Mouse (Mus musculus): ENCODE data around the gene Kcnf1. TPM values are rescaled to one million over a fixed set of nuclear protein-coding genes. Genes with fewer than 3 reads are reported as not detected.
"Not testable (repeated sequence)": the region's sequence is repeated elsewhere in the genome, so short reads cannot be mapped to it uniquely, and the experiment has no call there.

The Kcnf1 gene
- total and polyA plus RNA-seq, 3 experiments: not detected

DNA sequence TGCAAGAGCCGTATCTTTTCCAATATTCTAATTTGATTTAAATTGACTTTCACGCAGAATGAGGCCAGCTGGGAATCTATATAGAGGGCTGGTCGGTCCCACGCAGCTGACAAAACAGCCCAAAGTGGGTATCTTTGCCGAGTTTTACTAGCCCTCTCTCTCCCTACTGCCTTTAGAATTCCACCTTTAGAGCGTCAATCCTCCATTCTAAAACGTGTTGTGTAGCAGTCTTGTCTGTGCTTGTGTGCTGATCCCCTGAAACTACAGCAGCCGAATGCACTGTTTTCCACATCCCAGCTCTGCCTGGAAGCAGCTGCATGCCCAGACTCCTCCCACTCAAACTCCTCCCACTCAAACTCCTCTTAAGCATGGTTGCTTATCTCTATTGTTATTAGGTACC, 44.4 kb downstream of the Kcnf1 start:
- dilution Hi-C loops (cut with MboI; ENCODE audit: extremely low pct_ligation_motif_present, extremely low pct_unique_long_range_greater_than_20kb, low sequenced_read_pairs): no loop called here

DNA sequence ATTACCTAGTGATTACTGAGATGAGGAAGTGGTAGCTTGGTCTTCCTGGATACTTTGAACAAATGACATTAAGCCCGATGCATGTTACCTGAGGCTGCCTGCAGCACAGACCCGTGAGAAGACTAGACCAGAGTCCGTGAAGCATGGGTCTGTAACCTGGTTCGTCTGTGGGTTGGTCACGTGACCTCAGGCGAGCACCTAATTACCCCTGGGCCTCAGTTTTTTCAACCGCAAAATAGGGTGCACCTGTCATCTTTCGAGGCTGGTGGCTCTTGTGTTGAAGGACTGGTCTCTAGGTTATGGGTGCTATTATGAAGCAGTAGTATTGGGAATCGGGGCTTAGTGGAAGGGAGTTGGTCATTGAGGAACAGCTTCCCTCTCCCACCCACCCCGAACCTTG, 45.1 kb downstream of the Kcnf1 start:
- Histone ChIP-seq H3K4me2 (ENCODE audit: insufficient read depth, low read depth, poor library complexity, severe bottlenecking) (no peak overlapping the region), H3K4me1 (ENCODE audit: control insufficient read depth in 1 of 2, insufficient read depth in 2 of 2) (peaks cover 0 to 6% of the 10 kb centered on the region in 2 experiments; a peak in 2 of 4 replicates), H3K79me2 (replicated peaks; ENCODE audit: control insufficient read depth, extremely low read depth, insufficient read depth, poor library complexity, severe bottlenecking) (no peaks in the 10 kb centered on the region), H3K9me3 (replicated peaks; ENCODE audit: low read length) (no peaks in the 10 kb centered on the region), H3K9ac (ENCODE audit: insufficient read depth, low read depth) (no peak overlapping the region), H3K4me3 (replicated peaks in 1 of 3; ENCODE audit: low read depth in 2 of 3, low read length in 2 of 3, poor library complexity in 1 of 3) (no peak overlapping the region), H3K36me3 (replicated peaks in 1 of 2; ENCODE audit: control insufficient read depth in 1 of 2, insufficient read depth in 1 of 2, low read length in 1 of 2) (no peaks in the 10 kb centered on the region), H3K27me3 (replicated peaks) (no peaks in the 10 kb centered on the region), H3K27ac (ENCODE audit: insufficient read depth, low read depth) (no peak overlapping the region)
- DNase-seq (ENCODE audit: extremely low read depth): no peak
- TF ChIP-seq ZMIZ1 (IDR thresholded peaks at IDR 0.05; ENCODE audit: low read depth, low read length) (no peak), USF2 (conservative IDR thresholded peaks at IDR 0.05; ENCODE audit: low read depth, low read length) (peak; percentile 81), E2F4 (IDR thresholded peaks at IDR 0.05; ENCODE audit: insufficient replicate concordance, low read depth, low read length) (no peak), MAX (IDR thresholded peaks at IDR 0.05; ENCODE audit: low read length) (peak; percentile 56), USF1 (IDR thresholded peaks at IDR 0.05; ENCODE audit: low read depth, low read length) (peak; percentile 74), BHLHE40 (IDR thresholded peaks at IDR 0.05; ENCODE audit: low read depth, low read length) (peak; percentile 83)
- dilution Hi-C loops (cut with MboI; ENCODE audit: extremely low pct_ligation_motif_present, extremely low pct_unique_long_range_greater_than_20kb, low sequenced_read_pairs) (no loop called here), in situ Hi-C loops (cut with MboI; ENCODE audit: low pct_ligation_motif_present, low pct_unique_long_range_greater_than_20kb, low sequenced_read_pairs) (no loop called here)

More for the DNA sequence above, 44.4 kb downstream of the Kcnf1 start:
- Histone ChIP-seq H3K9me3 (replicated peaks; ENCODE audit: low read length) (peaks cover 2% of the 10 kb centered on the region), H3K27me3 (replicated peaks) (no peaks in the 10 kb centered on the region), H3K9ac (ENCODE audit: insufficient read depth, low read depth) (no peak overlapping the region), H3K4me3 (replicated peaks in 1 of 3; ENCODE audit: low read depth in 2 of 3, low read length in 2 of 3, poor library complexity in 1 of 3) (no peak overlapping the region), H3K27ac (ENCODE audit: insufficient read depth, low read depth) (no peak overlapping the region), H3K36me3 (replicated peaks in 1 of 2; ENCODE audit: control insufficient read depth in 1 of 2, insufficient read depth in 1 of 2, low read length in 1 of 2) (no peaks in the 10 kb centered on the region), H3K4me2 (ENCODE audit: insufficient read depth, low read depth, poor library complexity, severe bottlenecking) (no peak overlapping the region), H3K4me1 (ENCODE audit: control insufficient read depth in 1 of 2, insufficient read depth in 2 of 2) (peaks cover 0 to 6% of the 10 kb centered on the region in 2 experiments; a peak in 2 of 4 replicates), H3K79me2 (replicated peaks; ENCODE audit: control insufficient read depth, extremely low read depth, insufficient read depth, poor library complexity, severe bottlenecking) (no peaks in the 10 kb centered on the region)
- in situ Hi-C loops (cut with MboI; ENCODE audit: low pct_ligation_motif_present, low pct_unique_long_range_greater_than_20kb, low sequenced_read_pairs): no loop called here
- no peak for DNase-seq (ENCODE audit: extremely low read depth)
- TF ChIP-seq ETS1 (conservative IDR thresholded peaks at IDR 0.05; ENCODE audit: low read depth, low read length) (no peak), MAX (IDR thresholded peaks at IDR 0.05; ENCODE audit: low read length) (no peak), ZNF384 (IDR thresholded peaks at IDR 0.05; ENCODE audit: low read depth, low read length) (no peak), TCF12 (IDR thresholded peaks at IDR 0.05; ENCODE audit: low read depth, low read length) (no peak), USF2 (conservative IDR thresholded peaks at IDR 0.05; ENCODE audit: low read depth, low read length) (no peak), NRF1 (IDR thresholded peaks at IDR 0.05; ENCODE audit: low read depth, low read length) (no peak), ZC3H11A (IDR thresholded peaks at IDR 0.05; ENCODE audit: low read depth, low read length) (no peak), GABPA (IDR thresholded peaks at IDR 0.05; ENCODE audit: insufficient replicate concordance, low read depth, low read length) (no peak), JUND (conservative IDR thresholded peaks at IDR 0.05; ENCODE audit: low read depth, low read length) (no peak), UBTF (IDR thresholded peaks at IDR 0.05; ENCODE audit: low read depth, low read length) (no peak), MAZ (IDR thresholded peaks at IDR 0.05; ENCODE audit: low read depth, low read length) (no peak), IRF4 (IDR thresholded peaks at IDR 0.05; ENCODE audit: low read depth, low read length) (no peak), ELF1 (IDR thresholded peaks at IDR 0.05; ENCODE audit: low read depth, low read length) (no peak), CHD1 (IDR thresholded peaks at IDR 0.05; ENCODE audit: low read depth, low read length) (no peak), EP300 (IDR thresholded peaks at IDR 0.05; ENCODE audit: low read length) (no peak), ZMIZ1 (IDR thresholded peaks at IDR 0.05; ENCODE audit: low read depth, low read length) (no peak), MXI1 (IDR thresholded peaks at IDR 0.05; ENCODE audit: low read depth, low read length) (no peak)

DNA sequence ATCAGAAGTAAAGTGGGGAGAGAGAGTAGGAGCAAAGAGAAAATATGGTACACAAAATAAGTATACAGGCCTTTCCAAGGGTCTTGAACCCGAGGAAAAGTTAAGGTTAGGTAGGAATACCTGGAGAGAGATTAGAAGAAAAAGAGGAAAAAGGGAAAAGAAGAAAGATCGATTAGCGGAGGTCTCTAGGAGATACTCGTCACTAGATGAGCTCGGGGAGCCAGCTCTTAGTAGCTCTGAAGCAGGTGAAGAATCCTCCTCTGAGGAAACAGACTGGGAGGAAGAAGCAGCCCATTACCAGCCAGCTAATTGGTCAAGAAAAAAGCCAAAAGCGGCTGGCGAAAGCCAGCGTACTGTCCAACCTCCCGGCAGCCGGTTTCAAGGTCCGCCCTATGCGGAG, 53.8 kb downstream of the Kcnf1 start:
- dilution Hi-C loops (cut with MboI; ENCODE audit: extremely low pct_ligation_motif_present, extremely low pct_unique_long_range_greater_than_20kb, low sequenced_read_pairs): not testable (repeated sequence)

More for the DNA sequence above, 53.8 kb downstream of the Kcnf1 start:
- H3K27me3 ChIP-seq (replicated peaks); H3K4me2 ChIP-seq (ENCODE audit: insufficient read depth, low read depth, poor library complexity, severe bottlenecking); H3K4me1 ChIP-seq (ENCODE audit: control insufficient read depth in 1 of 2, insufficient read depth in 2 of 2); H3K9me3 ChIP-seq (replicated peaks; ENCODE audit: low read length); H3K27ac ChIP-seq (ENCODE audit: insufficient read depth, low read depth); H3K4me3 ChIP-seq (replicated peaks in 1 of 3; ENCODE audit: low read depth in 2 of 3, low read length in 2 of 3, poor library complexity in 1 of 3); H3K79me2 ChIP-seq (replicated peaks; ENCODE audit: control insufficient read depth, extremely low read depth, insufficient read depth, poor library complexity, severe bottlenecking); in situ Hi-C loops (cut with MboI; ENCODE audit: low pct_ligation_motif_present, low pct_unique_long_range_greater_than_20kb, low sequenced_read_pairs); DNase-seq (ENCODE audit: extremely low read depth); H3K9ac ChIP-seq (ENCODE audit: insufficient read depth, low read depth); H3K36me3 ChIP-seq (replicated peaks in 1 of 2; ENCODE audit: control insufficient read depth in 1 of 2, insufficient read depth in 1 of 2, low read length in 1 of 2): not testable (repeated sequence)

All from CH12.LX (cell line).